Mouse (Mus musculus) kidney, postnatal 4 days (tissue): Measurements from ENCODE around the gene Cfap54.

Experiments
- DNase-seq, 2 experiments: peaks; one replicate each; pipeline ENCODE4 v3.0.0; 2021; ENCODE audit warnings: mixed read lengths in 2 of 2

Cfap54 gene

DNA sequence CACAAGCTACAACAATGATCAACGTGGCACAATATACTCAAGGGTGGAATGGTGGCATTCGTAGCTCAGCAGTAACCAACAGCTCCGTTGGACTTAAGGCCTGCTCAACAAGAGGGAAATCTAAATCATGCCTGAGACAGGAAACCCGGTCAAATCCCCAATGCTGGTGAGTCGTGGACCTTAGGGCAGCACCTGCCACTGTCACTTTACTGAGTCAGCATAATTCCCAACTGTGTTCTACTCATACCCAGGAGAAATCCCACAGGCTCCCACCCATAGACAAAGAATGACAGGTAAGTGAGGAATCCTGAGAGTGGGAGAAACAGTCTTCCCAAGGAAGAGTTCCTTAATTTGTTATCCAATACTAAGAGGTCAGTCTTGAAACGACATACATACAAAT is 147.8 kb downstream of the Cfap54 start:
- no peak for DNase-seq

DNA sequence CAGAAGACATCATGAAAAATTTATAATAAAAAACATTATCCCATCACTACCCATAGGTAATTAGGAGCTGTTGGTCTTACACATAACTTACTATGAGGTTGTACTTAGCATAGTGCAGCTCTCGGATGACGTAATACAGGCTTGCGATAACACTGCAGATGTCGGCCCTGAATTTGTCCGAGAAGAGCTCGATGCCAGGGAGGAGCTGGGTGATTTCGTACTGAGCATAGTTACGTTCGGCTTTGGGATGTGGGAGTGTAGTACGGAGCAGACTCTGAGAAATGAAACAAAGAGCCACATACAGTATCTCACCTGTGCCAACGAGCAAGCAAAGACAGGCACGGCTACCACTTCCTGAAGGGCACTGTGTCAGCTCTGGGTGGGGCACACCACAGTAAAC is 149.0 kb downstream of the Cfap54 start:
- DNase-seq: no peak

DNA sequence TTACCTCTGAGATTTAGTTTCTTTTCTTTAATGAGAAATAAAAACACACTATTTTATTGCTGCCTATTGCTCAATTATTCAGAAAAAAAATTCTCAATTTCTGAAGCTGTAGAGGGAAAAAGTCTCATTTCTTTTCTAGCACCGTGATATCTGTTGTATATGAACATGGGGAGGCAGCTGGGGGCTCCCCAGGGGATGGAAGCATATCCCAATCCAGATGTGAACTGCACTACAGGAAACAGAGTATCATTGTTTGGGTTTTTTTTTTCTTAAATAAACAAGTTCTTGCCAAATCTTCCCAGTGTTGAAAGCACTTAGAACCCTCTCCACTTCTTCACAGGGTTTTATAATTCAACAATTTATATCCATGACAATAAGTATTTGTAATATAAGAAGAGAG is 151.4 kb downstream of the Cfap54 start:
- DNase-seq: no peak

DNA sequence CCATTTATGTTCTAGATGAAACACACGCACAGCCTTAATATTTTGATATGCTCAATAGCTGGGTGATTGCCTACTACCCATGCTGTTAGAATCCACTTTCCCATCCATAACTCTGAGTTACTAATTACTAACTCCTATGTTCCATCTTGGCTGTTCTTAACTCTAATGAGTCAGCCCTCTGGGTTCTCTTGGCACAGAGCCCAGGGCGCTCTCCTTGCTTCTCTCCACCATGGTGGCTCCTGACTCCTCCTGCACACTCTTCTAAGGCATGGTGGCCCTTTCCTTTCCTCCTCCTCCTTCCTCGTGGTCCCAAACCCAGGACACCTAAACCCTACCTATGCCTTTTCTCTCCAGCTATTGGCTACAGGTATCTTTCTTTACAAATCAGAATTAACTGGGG is 153.2 kb downstream of the Cfap54 start:
- DNase-seq: peak; percentile 26 to 28

- no peak for DNase-seq
Observed at GRCm38 (mm10) chr10:92918551-92918950, 162.9 kb downstream of the Cfap54 start.

DNA sequence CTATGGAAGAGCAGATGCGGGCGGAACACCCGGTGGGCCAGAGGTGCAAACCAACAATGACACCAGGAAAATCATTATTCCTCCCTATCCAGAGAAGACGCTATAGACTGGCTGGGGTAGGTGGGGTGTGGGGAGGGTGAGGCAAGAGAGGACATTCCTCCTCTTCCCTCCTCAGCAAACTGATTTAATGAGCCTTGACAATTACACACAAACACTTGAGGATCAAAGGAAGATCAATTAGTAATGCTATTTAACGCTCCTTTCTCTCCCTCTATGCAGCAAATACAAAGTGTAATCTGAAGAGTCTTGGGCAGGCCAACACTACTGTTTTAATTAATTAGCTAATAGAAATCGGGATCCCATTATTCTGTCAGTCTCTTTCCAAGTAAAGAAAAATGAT is 174.2 kb downstream of the Cfap54 start:
- DNase-seq: no peak

GRCm38 (mm10) chr10:92888466-92888865 is 193.0 kb downstream of the Cfap54 start:
- DNase-seq: no peak

- no peak for DNase-seq
Observed at GRCm38 (mm10) chr10:92878000-92878399, 203.4 kb downstream of the Cfap54 start.

DNA sequence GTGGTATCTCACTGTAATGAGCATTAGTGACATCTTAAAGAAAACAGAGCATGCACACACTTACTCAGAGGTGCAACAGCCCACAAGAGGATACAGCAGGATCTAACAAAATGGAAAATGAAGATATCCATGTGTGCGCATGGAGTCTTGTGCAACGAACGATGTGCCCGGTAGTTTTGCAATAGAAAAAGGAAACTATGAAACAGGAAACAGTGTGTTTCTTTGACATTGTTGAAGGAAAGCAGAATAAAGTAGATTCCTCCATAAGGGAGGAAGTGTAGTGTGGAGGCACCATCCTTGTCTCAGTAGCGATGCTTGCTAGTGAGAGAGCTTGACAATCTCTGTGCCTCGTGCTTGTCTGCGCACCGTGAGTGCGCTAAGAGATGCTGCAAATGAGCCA is 240.4 kb downstream of the Cfap54 start:
- no peak for DNase-seq

- DNase-seq: no peak
Observed at GRCm38 (mm10) chr10:92837572-92837971, 243.8 kb downstream of the Cfap54 start.

- no peak for DNase-seq
Observed at GRCm38 (mm10) chr10:92837045-92837444, 244.4 kb downstream of the Cfap54 start.

- no peak for DNase-seq
Observed at GRCm38 (mm10) chr10:92821499-92821898, 259.9 kb downstream of the Cfap54 start.

- no peak for DNase-seq
Observed at GRCm38 (mm10) chr10:92818190-92818589, 263.2 kb downstream of the Cfap54 start.

DNA sequence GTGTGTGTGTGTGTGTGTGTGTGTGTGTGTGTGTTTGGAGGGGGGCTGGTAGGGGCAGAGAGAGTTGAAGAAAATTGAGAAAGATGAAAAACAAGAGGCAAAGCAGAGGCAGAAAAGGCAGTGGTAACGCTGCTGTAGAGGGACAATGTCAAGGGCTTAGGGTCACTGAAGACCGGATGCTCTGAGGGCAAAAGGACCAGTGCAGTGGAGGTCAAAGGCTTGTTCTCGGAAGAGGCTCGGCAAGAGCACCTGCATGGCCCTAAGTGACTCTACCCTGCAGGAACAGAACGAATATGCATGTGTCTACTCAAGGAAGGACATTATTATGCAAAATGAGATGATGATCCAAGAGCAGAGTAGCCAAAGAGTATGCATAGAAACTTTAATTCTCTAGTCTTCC is 264.5 kb downstream of the Cfap54 start:
- DNase-seq: no peak

DNA sequence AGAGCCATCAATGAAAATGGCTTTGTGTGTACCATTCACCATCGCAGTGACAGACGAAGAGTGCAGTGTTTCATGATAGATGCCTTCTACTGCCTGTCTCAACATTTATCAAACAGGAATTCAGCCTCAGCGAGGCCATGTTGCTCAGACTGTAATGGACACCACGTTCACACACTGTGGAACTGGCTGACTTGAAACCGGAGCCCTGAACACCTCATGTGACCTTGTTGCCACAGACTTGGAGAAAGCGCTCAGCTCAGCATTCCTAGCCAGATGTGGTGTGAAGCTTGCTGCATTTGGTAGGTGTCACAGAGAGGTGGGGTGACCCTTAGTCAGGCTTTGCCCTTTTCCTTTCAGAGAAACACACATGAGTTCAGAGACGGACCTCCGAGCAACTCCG is 270.5 kb downstream of the Cfap54 start:
- DNase-seq: no peak

DNA sequence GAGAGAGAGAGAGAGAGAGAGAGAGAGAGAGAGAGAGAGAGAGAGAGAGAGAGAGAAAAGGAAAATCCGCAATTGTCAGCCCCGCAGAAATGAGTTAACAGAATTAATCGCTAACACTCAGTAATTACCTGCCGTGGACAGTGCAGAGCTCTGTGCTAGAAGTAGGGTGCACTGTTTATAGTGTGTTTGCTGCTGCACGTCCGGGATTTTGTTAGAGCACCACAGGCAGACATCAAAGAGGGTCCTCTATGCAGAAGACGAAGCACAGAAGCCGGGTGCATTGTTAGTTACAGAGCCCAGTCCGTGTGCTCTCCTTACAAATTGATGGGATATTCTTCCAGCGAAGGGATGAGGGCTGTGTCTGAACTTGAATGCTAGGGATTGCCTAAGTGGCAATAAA is 289.5 kb downstream of the Cfap54 start:
- no peak for DNase-seq

GRCm38 (mm10) chr10:92791531-92791900 is 289.9 kb downstream of the Cfap54 start:
- DNase-seq: no peak

GRCm38 (mm10) chr10:92790893-92791530 is 290.4 kb downstream of the Cfap54 start:
- no peak for DNase-seq

DNA sequence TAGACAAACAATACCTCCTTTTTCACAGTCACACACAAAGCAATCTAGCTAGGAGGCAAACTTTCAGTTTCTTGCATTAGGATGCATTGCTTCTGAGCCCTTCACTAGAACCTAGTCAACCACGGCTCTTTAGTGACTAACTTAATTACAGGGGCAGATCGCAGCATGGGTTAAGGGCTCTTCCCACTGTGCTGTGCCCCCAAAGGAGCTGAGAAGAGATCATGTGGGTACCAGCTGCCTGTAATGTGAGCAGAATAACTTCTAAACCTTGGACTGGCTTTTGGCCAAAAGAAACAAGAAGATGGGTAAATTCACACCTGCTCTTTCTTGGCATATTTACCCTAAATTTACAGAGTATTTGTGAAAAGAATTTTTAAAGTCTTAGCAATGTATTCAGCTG is 291.2 kb downstream of the Cfap54 start:
- no peak for DNase-seq

- no peak for DNase-seq
Observed at GRCm38 (mm10) chr10:92788410-92789096, 292.9 kb downstream of the Cfap54 start.

GRCm38 (mm10) chr10:92782691-92783090 is 298.7 kb downstream of the Cfap54 start:
- no peak for DNase-seq

- no peak for DNase-seq
Observed at GRCm38 (mm10) chr10:92754359-92754758, 327.1 kb downstream of the Cfap54 start.

GRCm38 (mm10) chr10:92730339-92730738 is 351.1 kb downstream of the Cfap54 start:
- no peak for DNase-seq

DNA sequence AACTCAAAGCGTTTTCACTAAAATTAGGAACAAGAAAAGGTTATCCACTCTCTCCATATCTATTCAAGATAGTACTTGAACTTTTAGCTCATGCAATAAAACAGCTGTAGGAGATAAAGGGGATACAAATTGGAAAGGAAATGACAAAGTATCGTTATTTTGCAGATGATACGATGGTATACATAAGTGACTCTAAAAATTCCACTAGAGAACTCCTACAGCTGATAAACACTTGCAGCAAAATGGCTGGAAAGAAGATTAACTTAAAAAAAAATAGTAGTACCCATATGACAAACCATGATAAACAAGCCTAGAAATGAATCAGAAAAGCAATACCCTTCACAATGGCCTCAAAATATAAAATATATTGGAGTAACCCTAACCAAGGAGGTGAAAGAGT is 352.7 kb downstream of the Cfap54 start:
- no peak for DNase-seq
